Mouse (Mus musculus): ENCODE results near the gene Plbd1. TPM values are rescaled to one million over a fixed set of nuclear protein-coding genes. Genes with fewer than 3 reads are reported as not detected.

The Plbd1 gene
- total RNA-seq (2021) = 10 to 100 TPM; 12.2 to 14.9 TPM
- long read RNA-seq, experiment 1, transcript Plbd1-201 (11 exons, 2,010 nt) = major isoform, 15 of 18 reads
- long read RNA-seq, experiment 1, partial matches to known transcripts = 2 of 18 reads
- long read RNA-seq, experiment 1, other reads (novel, unspliced or antisense) = 1 of 18 reads
- long read RNA-seq, experiment 2, transcript Plbd1-201 (11 exons, 2,010 nt) = major isoform, 18 of 25 reads
- long read RNA-seq, experiment 2, partial matches to known transcripts = 5 of 25 reads
- long read RNA-seq, experiment 2, other reads (novel, unspliced or antisense) = 2 of 25 reads

DNA sequence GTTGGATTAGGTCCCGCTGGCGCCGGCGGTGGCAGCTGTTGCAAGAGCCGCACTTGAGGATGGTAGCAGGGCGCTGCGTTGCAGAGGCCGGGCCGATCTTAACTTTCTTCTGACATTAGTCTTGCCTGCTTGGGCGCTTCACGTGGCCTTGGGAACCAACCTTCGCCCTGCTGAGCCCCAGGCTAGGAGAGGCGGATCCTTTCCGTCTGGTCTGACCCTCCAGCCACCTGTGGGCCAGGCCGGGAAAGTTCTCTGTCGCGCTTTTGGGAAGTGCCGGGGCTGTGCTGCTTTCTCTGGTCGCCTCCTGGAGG is at the start of gene Plbd1:
Gene Plbd1, minus strand, starts transcription at position 223 of the 311 bp plus-strand sequence.
- intact Hi-C loops (cut with DNase I; ENCODE audit: low total_unique reads) = no loop called here
- DNase-seq = peak; percentile 86

- no peak for DNase-seq
- intact Hi-C loops (cut with DNase I; ENCODE audit: low total_unique reads) = no loop called here
These were observed 48.7 kb upstream of the Plbd1 start for GRCm38 (mm10) chr6:136710408-136710807.

DNA sequence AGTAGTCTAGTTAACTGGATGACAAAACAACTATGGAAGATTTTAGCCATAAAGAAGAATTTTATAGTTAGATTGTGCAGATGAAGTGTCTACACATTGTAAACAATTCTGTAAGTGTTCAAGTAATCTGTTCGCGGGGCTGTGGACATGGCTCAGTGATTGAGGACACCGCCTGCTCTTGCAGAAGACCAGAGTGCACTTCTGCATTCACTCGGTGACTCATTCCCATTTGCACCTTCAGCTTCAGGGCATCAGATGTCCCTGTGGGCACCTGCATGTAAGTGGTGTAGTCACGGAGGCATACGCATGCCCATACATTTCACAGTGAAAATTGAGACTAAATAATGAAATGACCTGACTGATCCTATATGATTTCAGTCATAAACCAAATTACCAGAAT is 46.9 kb upstream of the Plbd1 start:
- intact Hi-C loops (cut with DNase I; ENCODE audit: low total_unique reads) = no loop called here

GRCm38 (mm10) chr6:136701878-136702277 is 40.1 kb upstream of the Plbd1 start:
- intact Hi-C loops (cut with DNase I; ENCODE audit: low total_unique reads) = no loop called here
- DNase-seq = no peak

More for the DNA sequence above, 46.9 kb upstream of the Plbd1 start:
- DNase-seq = no peak

GRCm38 (mm10) chr6:136701185-136701584 is 39.5 kb upstream of the Plbd1 start:
- DNase-seq = no peak
- intact Hi-C loops (cut with DNase I; ENCODE audit: low total_unique reads) = no loop called here

DNA sequence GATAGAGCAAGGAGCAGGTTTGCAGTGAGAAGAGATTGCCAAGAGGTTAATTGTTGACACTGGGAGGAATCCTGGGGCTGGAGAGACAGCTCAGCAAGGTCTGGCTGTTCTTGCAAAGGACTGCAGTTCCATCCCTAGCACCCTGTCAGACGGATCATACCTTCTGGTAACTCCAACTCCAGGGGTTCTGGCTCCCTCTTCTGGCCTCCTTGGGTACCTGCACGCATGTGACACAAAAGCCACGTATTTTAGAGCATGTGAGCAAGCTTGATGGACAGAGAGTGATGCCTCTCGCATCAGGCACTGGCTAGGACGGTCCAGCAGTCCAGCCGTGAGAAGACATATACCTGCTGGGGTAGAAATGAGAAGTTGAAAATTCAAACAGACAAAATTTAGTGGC is 29.6 kb upstream of the Plbd1 start:
- DNase-seq = no peak
- intact Hi-C loops (cut with DNase I; ENCODE audit: low total_unique reads) = no loop called here

DNA sequence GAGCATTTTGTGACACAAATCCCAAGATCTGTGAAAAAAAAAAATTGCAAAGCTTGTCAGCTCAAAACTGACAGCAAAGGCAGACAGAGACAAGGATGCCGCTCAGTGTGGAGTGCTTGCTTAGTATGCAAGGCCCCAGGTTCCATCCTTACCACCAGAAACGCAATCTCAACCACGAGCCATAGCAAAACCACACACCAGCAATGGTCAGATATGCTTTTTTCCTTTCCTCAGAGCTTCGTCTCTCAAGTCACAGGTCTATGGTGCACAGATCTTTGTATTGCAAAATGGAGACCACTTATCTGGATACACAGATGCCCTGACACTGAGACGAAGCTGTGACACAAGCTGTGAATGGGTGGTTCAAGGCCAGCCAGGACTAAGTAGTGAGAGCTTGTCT is 28.8 kb upstream of the Plbd1 start:
- intact Hi-C loops (cut with DNase I; ENCODE audit: low total_unique reads) = no loop called here

GRCm38 (mm10) chr6:136689790-136690413 is 28.2 kb upstream of the Plbd1 start:
- DNase-seq = no peak
- intact Hi-C loops (cut with DNase I; ENCODE audit: low total_unique reads) = no loop called here

More for the DNA sequence above, 28.8 kb upstream of the Plbd1 start:
- no peak for DNase-seq

DNA sequence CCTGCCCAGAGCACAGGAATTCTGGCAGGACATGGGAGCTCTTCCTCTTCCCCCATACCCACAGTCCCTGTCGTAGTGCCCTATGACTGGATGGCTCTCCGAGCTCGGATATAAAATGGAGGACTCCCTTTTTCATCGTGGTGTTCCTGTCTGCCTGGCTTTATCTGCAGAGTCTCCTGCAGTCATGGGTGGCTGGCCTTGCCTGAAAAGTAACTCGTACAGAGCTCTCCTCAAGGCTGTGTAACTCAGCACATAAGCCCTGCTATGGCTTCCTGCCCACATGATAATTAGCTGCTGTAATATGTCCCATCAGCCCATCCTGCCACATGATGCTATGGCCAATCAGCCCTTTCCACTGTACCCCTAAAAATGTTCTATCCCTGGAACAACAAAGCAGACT is 23.7 kb upstream of the Plbd1 start:
- intact Hi-C loops (cut with DNase I; ENCODE audit: low total_unique reads) = no loop called here

DNA sequence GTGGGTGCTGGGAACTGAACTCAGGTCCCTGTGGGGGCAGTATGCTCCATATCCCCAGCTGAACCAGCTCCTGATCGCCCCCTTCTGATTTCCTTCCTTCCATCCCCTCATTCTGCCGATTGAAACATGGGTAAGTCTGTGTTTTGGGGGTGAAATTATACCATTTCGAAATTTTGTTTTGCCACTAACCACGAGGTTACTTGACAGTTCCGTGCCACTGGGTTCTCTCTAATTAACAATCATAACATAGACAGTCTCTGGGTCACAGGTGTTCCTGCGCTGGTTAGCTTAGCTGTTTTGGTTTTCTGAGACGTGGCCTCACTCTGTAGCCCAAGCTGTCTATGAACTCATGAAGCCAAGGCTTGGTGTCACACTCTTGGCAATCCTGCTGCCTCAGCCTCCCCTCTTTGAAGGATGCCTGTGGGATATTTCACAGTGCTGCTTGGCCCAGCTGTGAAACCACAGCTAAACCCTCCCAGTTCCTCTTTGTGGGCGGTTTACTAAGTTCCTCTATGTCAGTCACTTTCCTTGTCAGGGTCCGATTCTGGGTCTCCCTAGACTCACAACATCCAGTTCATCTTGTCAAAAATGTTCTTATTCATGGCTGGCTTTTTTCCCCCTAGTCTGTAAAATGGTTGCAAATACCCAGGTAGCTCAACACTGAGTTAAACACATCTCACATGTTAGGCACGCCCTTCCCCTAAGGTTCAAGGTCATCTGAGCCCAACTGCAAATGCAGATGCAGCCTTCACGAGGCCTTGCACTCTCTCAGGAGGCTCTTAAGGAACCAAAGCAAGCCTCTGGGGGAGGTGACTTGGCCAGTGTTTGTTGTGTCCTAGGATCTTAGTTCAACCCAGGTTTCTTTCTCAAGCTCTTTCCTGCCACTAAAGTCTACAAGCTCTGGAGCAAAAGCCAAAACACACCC is 21.9 kb upstream of the Plbd1 start:
- no peak for DNase-seq
- intact Hi-C loops (cut with DNase I; ENCODE audit: low total_unique reads) = no loop called here

More for the DNA sequence above, 23.7 kb upstream of the Plbd1 start:
- DNase-seq = no peak

GRCm38 (mm10) chr6:136679381-136679780 is 17.7 kb upstream of the Plbd1 start:
- intact Hi-C loops (cut with DNase I; ENCODE audit: low total_unique reads) = no loop called here
- DNase-seq = no peak

DNA sequence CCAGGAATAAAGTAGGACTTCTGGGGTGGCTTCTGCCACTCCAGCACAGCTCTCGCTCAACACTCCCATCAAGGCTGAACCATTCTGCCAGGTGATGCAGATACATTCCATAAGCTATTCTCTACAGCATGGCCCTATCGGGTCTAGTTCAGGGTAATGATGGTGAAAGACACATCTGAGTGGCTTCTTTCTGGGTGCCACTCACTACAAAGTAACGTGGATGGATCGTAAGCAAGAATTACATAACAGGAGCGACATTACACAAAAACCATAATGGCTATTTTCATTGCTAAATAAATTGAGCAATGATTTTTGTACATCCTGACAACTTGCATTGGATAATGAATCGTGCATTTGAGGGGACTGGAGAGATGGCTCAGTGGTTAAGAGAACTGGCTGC is 13.2 kb upstream of the Plbd1 start:
- DNase-seq = no peak
- intact Hi-C loops (cut with DNase I; ENCODE audit: low total_unique reads) = no loop called here

- intact Hi-C loops (cut with DNase I; ENCODE audit: low total_unique reads) = no loop called here
- peak; percentile 66 for DNase-seq
These were observed 10.7 kb upstream of the Plbd1 start for GRCm38 (mm10) chr6:136672467-136672866.

- no peak for DNase-seq
- intact Hi-C loops (cut with DNase I; ENCODE audit: low total_unique reads) = no loop called here
These were observed 7.5 kb upstream of the Plbd1 start for GRCm38 (mm10) chr6:136669274-136669673.

DNA sequence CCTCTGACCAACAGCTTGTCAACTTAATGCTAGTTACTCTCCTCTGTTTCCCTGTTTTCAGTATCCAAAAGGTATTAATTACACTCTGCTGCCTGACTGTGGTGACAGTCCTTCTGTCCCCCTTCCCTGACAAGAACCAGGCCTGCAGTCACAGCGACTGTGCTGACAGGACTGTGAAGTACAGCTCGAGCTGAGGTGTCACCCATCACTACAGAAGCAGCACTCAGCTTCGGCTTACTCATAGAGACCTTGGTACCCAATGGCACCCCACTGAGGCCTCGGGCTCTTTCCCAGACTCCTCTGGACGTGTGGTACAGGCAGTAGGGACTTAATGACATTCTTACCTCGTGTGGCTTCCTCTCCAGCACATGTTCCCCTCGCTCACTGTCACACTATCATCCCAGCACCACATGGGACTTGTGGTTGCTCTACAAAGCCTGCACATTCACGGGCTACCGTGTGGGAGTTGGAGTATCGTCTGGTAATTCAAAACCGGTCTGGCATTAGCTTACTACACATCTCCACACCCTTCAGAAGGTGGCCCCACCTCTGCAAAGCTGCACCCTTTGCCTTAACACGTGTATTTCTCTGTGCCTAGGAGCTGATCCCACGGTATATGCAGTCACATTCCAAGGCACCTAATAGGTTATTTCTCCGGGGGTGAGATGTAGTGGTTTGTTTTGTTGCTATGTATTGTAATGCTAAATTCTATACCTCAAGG is 6.7 kb upstream of the Plbd1 start:
- intact Hi-C loops (cut with DNase I; ENCODE audit: low total_unique reads) = no loop called here
- DNase-seq = no peak

DNA sequence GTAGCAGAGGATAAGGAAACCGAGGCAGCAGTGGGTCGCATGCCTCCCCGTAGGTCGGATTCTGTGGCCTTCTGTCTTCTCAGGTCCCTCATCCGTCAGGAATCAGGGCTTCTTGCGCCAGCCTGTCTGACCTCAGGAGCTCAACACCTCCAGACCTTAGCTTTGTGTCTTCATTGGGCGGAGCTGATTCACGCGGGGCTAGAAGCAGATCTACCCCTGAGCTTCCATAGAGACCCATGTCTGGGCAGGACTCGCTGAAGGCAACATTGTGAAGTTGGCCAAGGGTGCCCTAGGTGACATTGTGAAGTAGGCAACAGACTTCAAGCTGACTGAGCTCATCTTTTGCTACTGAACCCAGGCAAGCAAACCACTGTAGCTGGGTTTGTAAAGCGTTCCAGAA is 335 bp upstream of the Plbd1 start:
- intact Hi-C loops (cut with DNase I; ENCODE audit: low total_unique reads) = no loop called here
- DNase-seq = no peak

GRCm38 (mm10) chr6:136660831-136661705 is 660 bp downstream of the Plbd1 start:
- DNase-seq = no peak
- intact Hi-C loops (cut with DNase I; ENCODE audit: low total_unique reads) = no loop called here

DNA sequence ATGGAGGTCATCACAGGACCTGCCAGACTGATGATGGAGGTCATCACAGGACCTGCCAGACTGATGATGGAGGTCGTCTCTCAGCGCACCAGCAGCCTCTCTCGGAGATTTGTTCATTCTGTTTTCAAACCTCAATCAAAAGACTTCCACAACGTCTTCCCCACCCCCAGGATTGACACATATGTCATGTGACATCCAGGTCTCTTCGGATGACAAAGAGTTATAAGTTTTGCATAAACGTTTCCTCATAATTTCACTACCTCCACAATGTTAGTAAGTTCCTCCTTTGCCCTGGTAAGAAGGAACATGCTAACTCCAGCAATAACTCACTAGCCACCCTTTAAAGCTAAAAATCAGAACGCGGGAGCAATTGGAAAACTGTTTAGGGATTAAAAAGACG is 2.5 kb downstream of the Plbd1 start:
- DNase-seq = no peak
- intact Hi-C loops (cut with DNase I; ENCODE audit: low total_unique reads) = no loop called here

DNA sequence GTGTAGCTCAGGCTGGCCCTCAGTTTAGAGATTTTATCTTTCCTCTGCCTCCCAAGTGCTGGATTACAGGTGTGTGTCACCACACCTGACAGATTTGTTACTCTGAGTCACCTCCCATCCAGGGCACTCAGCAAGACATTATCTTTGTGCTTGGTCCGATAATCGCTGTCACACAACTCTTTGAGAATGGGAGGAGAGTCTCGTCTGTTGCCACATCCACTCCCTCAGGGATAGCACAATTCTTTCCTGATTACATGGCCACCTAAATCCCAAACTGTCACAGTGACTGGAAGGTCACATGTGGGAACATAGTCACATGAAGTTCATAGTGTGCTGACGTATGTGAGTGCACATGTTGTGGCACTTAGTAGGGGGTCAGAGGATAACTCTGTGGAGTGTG is 3.4 kb downstream of the Plbd1 start:
- intact Hi-C loops (cut with DNase I; ENCODE audit: low total_unique reads) = no loop called here
- DNase-seq = no peak
